8 mouse cellular contexts compared by ENCODE assay signal in the genomic region with DNA sequence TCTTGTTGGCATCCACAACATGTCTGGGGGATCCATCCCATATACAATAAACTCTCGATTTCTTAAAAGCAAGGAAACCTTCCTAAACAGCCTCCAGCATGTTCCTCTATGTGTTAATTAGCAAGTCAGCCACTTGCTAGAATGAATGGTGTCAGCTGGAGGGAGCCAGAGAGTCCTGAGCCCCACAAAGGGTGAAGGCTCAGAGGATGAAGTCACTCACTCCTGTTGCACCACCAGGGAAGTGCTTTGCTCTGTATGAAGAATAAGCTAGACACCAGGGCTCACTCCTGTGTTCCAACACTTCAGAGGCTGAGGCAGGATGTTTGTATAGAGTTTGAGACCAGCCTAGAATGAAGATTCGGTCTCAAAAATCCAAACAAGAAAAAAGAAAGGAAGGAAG. TPM values are rescaled to one million over a fixed set of nuclear protein-coding genes. Genes with fewer than 3 reads are reported as not detected.
DNase-seq lines count a peak whose midpoint lies in the region.

No protein-coding gene starts in this region.

- intact Hi-C loops in heart, postnatal 25 days (cut with DNase I) = loop anchor here (5.0 kb wide), 2 partner anchors 47 to 347 kb away; no protein-coding TSS in a partner anchor
- intact Hi-C loops in left cerebral cortex, postnatal 14 days (cut with DNase I) = no loop called here

- peak; percentile 90 for DNase-seq in heart, adult 11 months
- DNase-seq in heart, postnatal 25 days (ENCODE audit: low spot score) = no peak
- DNase-seq in A20 (ENCODE audit: low read depth, low spot score) = peak; percentile 3
- DNase-seq in T-cell, adult 2 months (ENCODE audit: low spot score) = peak; percentile 12
- peak; percentile 42 to 53 for DNase-seq in kidney, postnatal 36 days
- no peak for DNase-seq in layer of hippocampus, adult 11-12 months (ENCODE audit: low spot score)
- DNase-seq in cerebellum, adult 11 months = no peak
- DNase-seq in left cerebral cortex, postnatal 14 days (ENCODE audit: low spot score in 2 of 2) = no peak

RNA-seq across cellular contexts. Expression of a gene that starts 1.5 kb away (rescaled TPM):
- total RNA-seq in heart, postnatal 25 days (2021) = 10 to 100 TPM; 82.7 to 84.0 TPM
- 10 to 100 TPM; 43.9 to 45.9 TPM for total RNA-seq in left cerebral cortex, postnatal 14 days (2021)

Comparison
In these comparisons a context has a peak if more than half of its experiments do, and no peak if none do; other contexts are left out.
1. DNase-seq: peak in heart, adult 11 months (single experiment), A20 (single experiment), T-cell, adult 2 months (single experiment) and kidney, postnatal 36 days (2 of 2); none in heart, postnatal 25 days (single experiment), layer of hippocampus, adult 11-12 months (single experiment), cerebellum, adult 11 months (single experiment) and left cerebral cortex, postnatal 14 days (0 of 2).